Mouse (Mus musculus) CD4-positive naive resting alpha-beta T cell, adult 76 days (primary cell): Measurements from ENCODE around the gene Olfr1315-ps1. TPM values are rescaled to one million over a fixed set of nuclear protein-coding genes. Genes with fewer than 3 reads are reported as not detected.

ENCODE experiments used
- total RNA-seq: library from RNA; stranded (reverse); gene quantifications from one replicate; pipeline ENCODE4 v1.2.4, GENCODE M21; 2023

Gene Olfr1315-ps1
- total RNA-seq, result not detected

DNA sequence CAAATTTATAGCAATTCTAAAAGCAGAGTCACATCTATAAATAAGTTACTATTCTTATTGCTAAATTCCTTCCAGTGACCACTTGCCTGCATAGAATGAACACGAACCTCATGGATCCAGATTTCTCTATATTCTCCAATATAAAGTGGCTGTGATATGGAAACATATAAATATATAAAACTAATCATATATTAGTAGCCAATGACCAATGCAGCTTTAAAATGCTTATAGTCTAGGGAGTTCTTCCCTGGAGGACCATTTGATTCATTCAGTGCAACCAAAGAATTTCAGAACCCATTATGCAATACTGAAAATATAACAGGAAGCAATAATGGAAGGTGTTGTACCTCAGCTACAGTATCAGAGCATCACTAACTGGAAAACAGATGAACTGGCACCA is at the start of gene Olfr1315-ps1:
Gene Olfr1315-ps1, minus strand, starts transcription at position 101 of the 400 bp plus-strand sequence.

GRCm38 (mm10) chr2:112153898-112154297 is 38.7 kb upstream of the Olfr1315-ps1 start, which contains the start of gene Olfr1318:
Gene Olfr1318, plus strand, starts transcription at chr2:112154198.

GRCm38 (mm10) chr2:112140029-112140428 is 24.8 kb upstream of the Olfr1315-ps1 start, which contains the start of gene Olfr1317:
Gene Olfr1317, plus strand, starts transcription at chr2:112140329.

GRCm38 (mm10) chr2:112134877-112135276 is 19.6 kb upstream of the Olfr1315-ps1 start, which contains the start of gene Olfr1316:
Gene Olfr1316, minus strand, starts transcription at chr2:112134977.

DNA sequence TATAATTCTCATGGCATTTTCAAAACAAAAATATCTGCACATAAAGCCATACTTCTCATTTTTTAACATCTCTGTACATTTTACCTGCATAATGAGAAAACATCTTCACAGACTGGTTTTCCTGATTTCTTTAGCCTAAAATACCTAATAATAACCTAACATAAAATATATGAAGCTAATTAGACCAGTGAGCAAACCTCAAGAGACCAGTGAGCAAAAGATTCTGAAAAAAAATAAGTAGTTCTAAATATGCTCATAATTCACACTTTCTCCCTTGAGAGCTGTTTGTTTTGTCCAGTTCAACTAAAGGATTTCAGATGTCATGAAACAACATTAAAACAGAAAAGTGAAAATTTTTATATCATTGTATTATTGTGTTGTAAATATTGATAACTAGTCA is 18.6 kb downstream of the Olfr1315-ps1 start, which contains the start of gene Olfr1314:
Gene Olfr1314, minus strand, starts transcription at position 101 of the 400 bp plus-strand sequence.

DNA sequence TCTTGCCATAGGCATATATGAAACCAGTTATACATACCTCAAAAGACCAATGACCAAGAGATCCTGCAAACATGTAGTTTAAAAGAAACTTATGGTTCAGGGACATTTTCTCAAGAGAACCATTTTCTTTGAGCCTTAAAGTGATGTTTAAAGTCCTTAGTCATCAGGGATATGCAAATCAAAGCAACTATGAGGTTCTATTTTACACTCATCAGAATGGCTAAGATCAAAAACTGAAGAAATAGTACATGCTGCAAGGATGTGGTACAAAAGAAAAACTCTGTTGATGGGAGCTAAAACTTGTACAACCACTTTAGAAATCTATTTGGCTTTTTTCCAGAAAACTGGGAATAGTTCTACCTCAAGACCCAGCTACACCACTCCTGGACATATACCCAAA is 37.5 kb downstream of the Olfr1315-ps1 start, which contains the start of gene Olfr1313:
Gene Olfr1313, minus strand, starts transcription at position 101 of the 400 bp plus-strand sequence.

Other genes starting within 250 kb of the Olfr1315-ps1 start
- gene Olfr1305, start 238.3 kb downstream of the Olfr1315-ps1 start, total RNA-seq, result not detected
- gene Olfr1306, start 199.2 kb downstream of the Olfr1315-ps1 start, total RNA-seq, result not detected
- 0.12 TPM for gene Olfr1307, start 166.0 kb downstream of the Olfr1315-ps1 start, total RNA-seq
- not detected for gene Olfr1308, start 150.5 kb downstream of the Olfr1315-ps1 start, total RNA-seq
- not detected for gene Olfr1309, start 125.2 kb downstream of the Olfr1315-ps1 start, total RNA-seq
- not detected for gene Olfr1310, start 102.7 kb downstream of the Olfr1315-ps1 start, total RNA-seq
- gene Olfr1311, start 91.0 kb downstream of the Olfr1315-ps1 start, total RNA-seq, result not detected
- not detected for gene Olfr1312, start 65.2 kb downstream of the Olfr1315-ps1 start, total RNA-seq
- gene Olfr1313, start 37.6 kb downstream of the Olfr1315-ps1 start, total RNA-seq, result not detected
- gene Olfr1314, start 18.7 kb downstream of the Olfr1315-ps1 start, total RNA-seq, result not detected
- not detected for gene Olfr1316, start 19.5 kb upstream of the Olfr1315-ps1 start, total RNA-seq
- not detected for gene Olfr1317, start 24.9 kb upstream of the Olfr1315-ps1 start, total RNA-seq
- gene Olfr1318, start 38.8 kb upstream of the Olfr1315-ps1 start, total RNA-seq, result not detected
- gene Lpcat4, start 124.0 kb upstream of the Olfr1315-ps1 start, total RNA-seq, result 43.4 TPM
- not detected for gene Nutm1, start 143.9 kb upstream of the Olfr1315-ps1 start, total RNA-seq
- 57.4 TPM for gene Nop10, start 146.5 kb upstream of the Olfr1315-ps1 start, total RNA-seq
- gene Slc12a6, start 150.4 kb upstream of the Olfr1315-ps1 start, total RNA-seq, result 126 TPM
- 0.50 TPM for gene Gm21985, start 150.9 kb upstream of the Olfr1315-ps1 start, total RNA-seq